Mouse (Mus musculus) stomach, postnatal 0 days (tissue): ENCODE results near the gene Napepld.

ENCODE experiments used
- CTCF ChIP-seq: IDR thresholded peaks from 2 replicates; pipeline ENCODE4 v1.5.1; 2016; ENCODE audit warnings: antibody characterized with exemption, low read depth, mild to moderate bottlenecking, moderate library complexity
- EP300 ChIP-seq: optimal IDR thresholded peaks from 2 replicates; pipeline ENCODE3; 2016; ENCODE audit warnings: antibody characterized with exemption

DNA sequence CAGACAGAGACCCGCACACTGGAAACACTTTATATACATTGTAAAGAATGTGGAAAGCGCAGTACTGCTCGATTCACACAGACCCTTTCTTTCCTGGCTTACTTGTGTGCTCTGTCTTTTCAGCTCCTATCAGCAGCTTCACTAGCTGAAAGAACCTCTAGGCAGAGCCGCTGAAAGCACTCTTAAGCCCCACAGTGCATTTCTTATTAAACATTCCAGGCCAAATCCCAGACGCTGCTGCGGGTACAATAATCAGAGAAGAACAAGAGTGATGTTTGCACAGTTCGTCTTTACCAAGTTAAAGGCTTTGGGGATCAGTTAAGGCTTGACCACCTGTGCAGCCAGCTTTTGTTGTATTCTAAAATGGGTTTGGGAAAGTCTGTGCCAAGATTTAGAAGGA, 23.7 kb upstream of the Napepld start:
- no peak for TF ChIP-seq CTCF
- TF ChIP-seq EP300, result no peak
